Mouse (Mus musculus) heart, adult 18-20 months (tissue): ENCODE measurements at regions not wholly inside any gene's neighbourhood (a gene's known extent, or its start where the extent isn't known, plus 50 kb on each side); places are given as distances from the start of the nearest gene placed in this dataset.
"Not testable (repeated sequence)": the region's sequence is repeated elsewhere in the genome, so short reads cannot be mapped to it uniquely, and the experiment has no call there.

Experiments used
- DNase-seq, 2 experiments: peaks; one replicate each; pipeline ENCODE4 v3.0.0; 2021 to 2022; ENCODE audit warnings: mixed read lengths in 1 of 2

DNA sequence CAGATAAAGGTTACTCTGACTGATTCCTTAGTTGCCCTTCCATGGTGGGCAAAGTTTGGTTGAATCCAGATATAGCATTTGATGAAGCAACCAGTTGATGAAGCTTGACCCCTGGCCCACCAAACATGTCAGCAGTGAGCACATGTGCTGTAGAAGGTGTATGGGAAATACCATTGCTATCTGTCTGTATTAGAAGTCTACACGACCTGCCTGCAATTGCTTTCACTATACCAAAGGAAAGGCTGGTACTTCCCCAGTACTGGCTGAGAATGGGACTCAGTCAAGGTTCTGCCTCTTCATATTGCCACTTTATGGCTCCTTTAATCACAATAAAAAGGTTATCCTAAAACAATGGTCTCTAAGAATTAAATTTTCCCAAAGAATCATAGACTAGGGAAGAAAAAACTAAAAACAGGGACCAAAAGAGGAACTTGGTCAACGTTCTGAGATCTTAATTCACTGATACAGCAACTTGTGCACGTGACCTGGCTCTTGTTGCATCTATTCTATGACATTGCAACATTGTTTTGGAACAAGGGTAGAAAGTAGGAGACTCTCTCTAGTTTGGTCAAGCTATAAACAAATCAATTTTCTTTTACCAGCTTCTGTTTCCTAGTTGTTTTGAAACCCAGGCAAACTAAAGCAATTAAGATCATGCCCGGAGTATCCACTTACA lies 284.0 kb downstream of the Rapgef2 start:
- DNase-seq: peak in 1 of 2 experiments; percentile 10

DNA sequence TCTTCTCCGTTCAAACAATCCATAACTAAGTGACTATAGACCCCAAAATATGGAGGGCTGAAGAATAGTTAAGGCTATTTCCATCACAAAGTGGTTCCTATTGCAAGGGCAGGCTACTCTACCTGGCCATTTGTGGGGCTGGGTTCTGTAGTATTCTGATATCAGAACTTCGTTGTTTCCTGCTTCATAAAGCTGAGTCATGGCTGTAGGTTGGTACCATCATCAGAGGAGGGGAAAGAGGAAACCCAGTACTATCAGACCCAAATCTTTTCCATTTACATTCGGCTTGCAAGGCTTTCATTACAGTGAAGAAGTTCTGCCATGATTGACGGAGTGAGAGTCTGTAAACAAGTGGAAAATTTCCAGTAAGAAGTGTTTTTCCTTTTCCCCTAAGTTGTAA lies 284.6 kb downstream of the Rapgef2 start:
- no peak for DNase-seq

- DNase-seq: no peak
These were observed 286.0 kb downstream of the Rapgef2 start for GRCm38 (mm10) chr3:79000293-79000692.

- DNase-seq: no peak
These were observed 286.5 kb downstream of the Rapgef2 start for GRCm38 (mm10) chr3:78999803-79000202.

GRCm38 (mm10) chr3:78988120-78988519 lies 298.2 kb downstream of the Rapgef2 start:
- peak; percentile 73 to 83 for DNase-seq

DNA sequence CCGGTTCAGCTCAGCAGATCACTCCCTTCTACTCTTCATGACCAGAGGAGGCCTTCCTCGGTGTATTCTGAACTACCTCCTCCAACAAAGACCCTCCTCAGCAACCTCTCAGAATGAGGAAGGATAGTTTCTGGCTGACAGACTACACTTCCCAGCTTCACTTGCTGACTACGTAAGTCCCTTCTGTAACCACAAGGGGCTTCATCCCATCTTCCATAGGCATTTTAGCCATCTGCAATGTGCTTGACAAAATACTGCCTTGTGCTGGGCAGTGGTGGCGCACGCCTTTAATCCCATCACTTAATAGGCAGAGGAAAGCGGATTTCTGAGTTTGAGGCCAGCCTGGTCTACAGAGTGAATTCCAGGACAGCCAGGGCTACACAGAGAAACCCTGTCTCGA lies 299.6 kb downstream of the Rapgef2 start:
- DNase-seq: no peak

- DNase-seq: no peak
These were observed 305.3 kb downstream of the Rapgef2 start for GRCm38 (mm10) chr3:78981057-78981456.

GRCm38 (mm10) chr3:78978781-78979180 lies 307.5 kb downstream of the Rapgef2 start:
- DNase-seq: no peak

DNA sequence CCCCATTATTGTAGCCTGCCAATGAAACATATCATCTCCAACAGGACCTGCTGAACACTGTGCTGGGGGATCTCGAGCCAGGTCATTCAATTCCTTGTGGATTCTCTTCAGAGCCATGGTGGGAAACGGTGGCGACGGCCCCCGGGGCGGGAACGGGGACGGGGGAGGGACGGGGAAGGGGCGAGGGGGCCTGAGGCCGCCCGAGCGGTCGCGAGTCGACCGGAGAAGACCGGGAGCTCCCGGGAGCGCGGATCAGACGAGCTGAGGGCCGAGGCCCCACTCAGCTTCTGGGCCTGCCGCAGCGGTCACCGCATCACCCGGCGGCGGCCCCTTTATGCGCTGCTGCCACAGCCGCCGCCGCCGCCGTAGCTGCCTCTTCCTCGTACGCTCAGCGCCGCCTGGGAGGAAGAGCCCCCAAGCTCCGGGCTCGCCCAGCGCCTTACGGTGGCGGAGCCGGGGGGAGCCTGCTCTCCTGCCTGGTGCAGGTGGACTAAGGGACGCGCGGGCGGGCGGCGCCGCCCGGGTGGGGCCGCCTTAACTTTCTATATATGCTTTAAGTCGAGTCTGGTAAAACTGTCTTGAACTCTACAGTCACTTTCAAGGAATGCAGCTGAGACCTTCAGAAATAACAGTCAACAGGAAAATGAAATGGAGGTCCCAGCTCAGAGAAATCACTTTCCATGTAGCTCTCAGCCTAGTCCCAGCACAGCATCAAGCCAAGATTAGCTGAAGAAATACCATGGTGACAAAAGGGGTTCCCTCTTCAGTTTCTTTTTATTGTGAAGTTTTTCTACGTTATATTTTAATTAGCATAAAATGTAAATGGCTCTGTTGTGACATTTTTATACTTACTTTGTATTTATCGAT lies 319.4 kb downstream of the Rapgef2 start:
- peak; percentile 11 to 31 for DNase-seq

GRCm38 (mm10) chr3:78964231-78964858 lies 322.0 kb downstream of the Rapgef2 start:
- peak in 1 of 2 experiments; percentile 38 for DNase-seq

DNA sequence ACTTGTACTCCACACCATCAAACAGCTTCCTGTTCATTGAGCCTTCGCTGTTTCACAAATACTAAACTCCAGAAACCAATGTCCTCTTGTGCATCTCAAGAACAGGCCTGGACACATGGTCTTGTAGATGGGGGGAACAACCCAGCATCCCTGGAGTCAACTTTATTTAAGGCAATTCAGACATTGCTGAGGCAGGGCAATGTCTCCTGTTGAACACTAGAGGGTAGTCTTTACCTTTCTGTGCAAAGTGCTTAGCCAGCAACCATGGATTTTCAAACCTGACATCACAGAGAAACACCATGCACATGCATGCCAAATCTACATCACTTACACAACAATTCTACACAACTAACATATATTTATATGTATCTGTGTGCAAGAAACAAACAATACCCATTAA lies 327.5 kb downstream of the Rapgef2 start:
- peak; percentile 26 to 58 for DNase-seq

GRCm38 (mm10) chr3:78955364-78955763 lies 331.0 kb downstream of the Rapgef2 start:
- no peak for DNase-seq

DNA sequence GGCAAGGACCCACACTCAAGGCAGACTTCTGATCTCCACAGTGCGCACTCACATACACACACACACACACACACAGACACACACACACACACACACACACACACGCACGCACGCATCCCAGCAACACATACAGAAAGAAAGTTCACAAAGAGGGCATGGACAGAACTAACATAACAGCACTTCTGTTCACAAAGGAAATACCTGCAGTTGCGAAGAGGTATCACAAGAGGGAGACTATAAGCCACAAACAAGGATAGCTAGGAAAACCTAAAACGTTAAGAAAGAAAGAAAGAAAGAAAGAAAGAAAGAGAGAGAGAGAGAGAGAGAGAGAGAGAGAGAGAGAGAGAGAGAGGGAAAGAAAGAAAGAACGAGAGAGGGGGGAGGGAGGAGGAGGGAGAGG lies 336.9 kb downstream of the Rapgef2 start:
- not testable (repeated sequence) for DNase-seq

GRCm38 (mm10) chr3:78948700-78949099 lies 337.6 kb downstream of the Rapgef2 start:
- no peak for DNase-seq

- DNase-seq: peak; percentile 54 to 77
These were observed 338.1 kb downstream of the Rapgef2 start for GRCm38 (mm10) chr3:78948171-78948570.

DNA sequence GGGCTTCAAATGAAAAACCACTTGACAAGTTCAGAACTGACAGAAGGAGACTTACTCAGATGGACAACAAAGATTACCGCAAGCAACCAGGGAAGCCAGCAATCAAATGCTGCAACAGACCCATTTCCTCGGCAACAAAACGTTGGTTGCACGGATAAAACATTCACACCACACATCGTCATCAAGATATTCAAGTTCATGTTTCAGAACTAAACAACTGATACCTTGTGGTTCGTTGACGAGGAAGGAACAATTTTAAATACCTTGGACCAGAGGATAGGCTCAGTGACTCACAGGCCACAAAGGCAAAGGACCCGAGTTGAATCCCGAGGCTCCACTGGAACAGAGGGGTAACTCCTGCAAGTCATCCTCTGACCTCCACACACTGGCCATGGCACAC lies 339.1 kb downstream of the Rapgef2 start:
- no peak for DNase-seq

DNA sequence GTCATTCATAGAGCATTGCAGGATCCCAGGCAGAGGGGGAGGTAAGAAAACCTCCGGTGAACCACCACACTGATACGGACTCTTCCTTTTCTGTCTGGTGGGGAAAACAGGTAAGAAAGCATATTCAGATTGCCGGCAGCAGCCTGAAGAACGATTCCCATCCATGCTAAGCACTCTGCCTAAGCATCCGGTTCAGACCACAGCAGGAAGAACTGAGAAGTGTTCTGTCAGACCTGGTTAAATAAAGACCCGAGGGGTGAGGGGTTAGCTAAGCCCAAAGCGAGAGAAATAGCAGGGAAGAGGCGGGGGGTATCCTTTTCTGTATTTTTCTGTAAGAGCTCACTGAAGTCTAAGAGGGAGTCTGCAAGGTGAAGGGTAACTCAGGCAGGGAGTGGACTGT lies 342.1 kb downstream of the Rapgef2 start:
- DNase-seq: no peak

DNA sequence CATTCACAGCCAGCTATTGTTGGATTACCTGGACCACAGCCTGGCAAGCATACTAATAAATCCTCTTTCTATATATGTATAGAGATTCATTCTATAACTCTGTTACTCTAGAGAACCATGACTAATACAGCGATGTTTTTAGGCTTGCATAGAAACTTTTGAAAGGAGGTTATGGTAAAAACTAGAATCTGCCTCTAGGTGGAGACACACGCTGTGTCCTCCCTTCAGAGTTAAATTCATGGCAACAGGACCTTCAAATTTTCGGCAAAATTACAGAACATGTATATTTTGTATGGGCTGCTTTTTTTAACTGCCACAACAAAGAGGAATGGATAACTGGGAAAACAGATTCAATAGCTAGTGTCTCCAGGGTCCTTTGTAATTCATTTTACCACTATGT lies 353.3 kb downstream of the Rapgef2 start:
- no peak for DNase-seq

DNA sequence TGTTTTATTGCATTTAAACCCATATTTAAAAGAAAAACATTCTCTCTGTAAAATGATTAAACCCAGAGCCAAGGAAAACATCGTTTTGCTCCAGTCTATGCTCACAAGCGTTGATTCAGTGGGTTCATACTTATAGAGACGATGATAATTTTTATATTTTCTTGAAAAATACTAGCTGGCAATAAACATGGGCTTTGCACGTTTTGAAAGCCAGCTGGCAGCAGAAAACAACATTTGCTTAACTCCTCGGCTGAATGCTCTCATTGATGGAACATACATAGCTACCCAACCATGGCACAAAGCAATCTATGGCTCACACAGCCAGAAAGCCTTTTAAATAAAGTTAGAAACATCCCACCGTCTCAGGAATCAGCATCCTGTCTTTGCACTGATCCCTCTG lies 366.5 kb downstream of the Rapgef2 start:
- no peak for DNase-seq

- peak; percentile 75 to 90 for DNase-seq
These were observed 366.9 kb downstream of the Rapgef2 start for GRCm38 (mm10) chr3:78919407-78919806.

- peak; percentile 22 to 33 for DNase-seq
These were observed 378.0 kb downstream of the Rapgef2 start for GRCm38 (mm10) chr3:78908196-78908844.

DNA sequence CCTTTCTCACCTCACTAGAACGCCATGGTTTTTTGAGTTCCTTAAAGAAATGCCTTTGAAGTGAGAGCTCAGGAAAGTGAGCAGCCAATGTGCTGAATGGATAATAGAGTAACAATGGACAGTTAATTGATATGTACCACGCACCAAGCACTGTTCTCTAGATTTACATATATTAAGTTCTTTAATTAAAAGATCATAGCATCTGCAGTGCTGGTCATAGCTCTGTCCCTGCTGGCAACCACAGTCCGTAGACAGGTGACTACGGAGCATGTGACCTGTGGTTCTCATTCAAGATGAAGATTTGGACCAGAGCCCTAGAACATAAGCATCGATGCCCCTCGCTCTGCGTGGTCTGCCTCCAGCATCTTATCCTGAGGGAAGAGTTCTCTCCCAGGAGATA lies 378.5 kb downstream of the Rapgef2 start:
- no peak for DNase-seq
